Mouse (Mus musculus): ENCODE measurements around the gene Zfp819.
"Not testable (repeated sequence)": the region's sequence is repeated elsewhere in the genome, so short reads cannot be mapped to it uniquely, and the experiment has no call there.

Gene Zfp819

DNA sequence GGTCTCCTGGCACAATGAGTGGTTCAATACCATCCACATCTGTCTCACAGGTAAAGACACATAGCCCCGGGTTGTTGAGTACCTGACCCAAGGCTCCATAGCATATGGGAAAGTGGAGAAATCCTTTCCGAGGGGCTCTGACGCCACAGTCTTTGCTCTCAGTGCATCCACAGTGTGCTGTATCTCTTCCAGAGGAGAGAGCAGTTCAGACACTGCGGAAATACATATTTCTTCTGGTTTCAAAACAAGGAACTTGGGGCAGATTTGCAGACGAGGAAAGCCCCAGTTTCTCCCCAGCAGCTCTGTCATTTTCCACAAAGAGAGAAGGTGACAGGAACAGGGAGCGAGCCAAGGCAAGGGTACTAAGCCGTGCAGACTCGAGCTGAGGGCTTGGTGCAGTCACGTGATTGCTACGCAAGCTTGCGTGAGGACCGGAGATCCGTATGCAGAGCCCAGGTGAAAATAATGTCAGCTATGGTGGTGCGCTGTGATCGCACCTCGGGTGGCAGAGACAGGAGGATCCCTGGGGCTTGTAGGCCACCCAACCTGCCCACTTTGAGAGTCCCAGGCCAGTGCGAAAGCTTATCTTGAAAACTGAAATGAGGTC, 36.2 kb downstream of the Zfp819 start:
- no peak for DNase-seq (ENCODE audit: low spot score)

DNA sequence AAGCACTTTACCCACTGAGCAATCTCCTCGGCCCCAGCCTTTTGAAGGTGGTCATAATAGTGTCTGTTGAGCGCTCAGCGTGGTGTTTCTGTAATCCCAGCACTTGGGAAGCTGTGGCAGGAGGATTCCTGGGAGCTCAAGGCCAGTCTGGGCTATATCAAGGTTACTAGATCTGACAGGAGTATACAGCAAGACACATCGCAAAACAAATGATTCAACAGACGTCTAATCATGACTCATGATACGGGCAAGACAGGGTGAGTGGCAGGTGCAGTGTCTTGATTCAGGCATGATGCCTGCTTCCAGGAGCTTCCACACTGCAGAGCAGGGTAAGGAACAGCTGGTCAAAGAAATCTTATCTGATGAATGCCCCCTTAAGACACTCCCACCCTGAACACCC, 45.7 kb downstream of the Zfp819 start:
- no peak for DNase-seq (ENCODE audit: low spot score)

DNA sequence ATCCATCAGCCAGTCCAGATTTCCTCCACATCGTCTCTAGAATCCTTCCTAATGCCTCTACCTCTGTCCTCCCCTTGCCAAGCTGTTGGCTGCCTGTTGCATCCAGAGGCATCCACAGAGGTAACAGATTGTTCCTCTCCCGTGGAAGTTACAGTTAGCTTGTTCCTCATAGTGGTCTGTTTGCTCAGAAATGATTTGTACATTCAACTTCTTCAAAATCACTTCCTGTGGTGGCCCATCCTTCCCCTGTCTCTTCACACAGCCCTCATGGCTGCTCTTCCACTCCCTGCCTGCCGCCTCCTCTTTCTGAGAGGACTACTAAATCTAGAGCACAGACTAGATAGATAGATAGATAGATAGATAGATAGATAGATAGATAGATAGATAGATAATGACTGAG, 47.5 kb downstream of the Zfp819 start:
- DNase-seq (ENCODE audit: low spot score): no peak

DNA sequence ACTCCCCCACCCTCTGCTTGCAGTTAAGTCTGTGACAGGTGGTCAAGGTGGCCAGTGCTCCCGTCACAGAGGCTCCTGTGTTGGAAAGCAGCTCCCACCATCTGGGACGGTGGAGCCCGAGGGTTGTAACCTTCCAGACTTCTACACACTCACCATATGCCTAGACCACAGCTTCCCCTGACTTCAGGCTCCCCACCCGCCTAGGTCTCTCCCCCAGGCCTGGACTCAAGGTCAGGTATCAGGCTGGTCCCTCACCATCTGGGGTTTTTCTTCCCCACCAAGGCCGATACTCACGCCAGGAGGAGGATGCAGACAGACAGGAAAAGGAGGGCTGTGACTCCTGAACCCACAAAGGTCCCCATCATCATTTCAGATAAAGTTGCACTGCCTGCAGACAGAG, 49.3 kb downstream of the Zfp819 start:
- no peak for DNase-seq (ENCODE audit: low spot score)

DNA sequence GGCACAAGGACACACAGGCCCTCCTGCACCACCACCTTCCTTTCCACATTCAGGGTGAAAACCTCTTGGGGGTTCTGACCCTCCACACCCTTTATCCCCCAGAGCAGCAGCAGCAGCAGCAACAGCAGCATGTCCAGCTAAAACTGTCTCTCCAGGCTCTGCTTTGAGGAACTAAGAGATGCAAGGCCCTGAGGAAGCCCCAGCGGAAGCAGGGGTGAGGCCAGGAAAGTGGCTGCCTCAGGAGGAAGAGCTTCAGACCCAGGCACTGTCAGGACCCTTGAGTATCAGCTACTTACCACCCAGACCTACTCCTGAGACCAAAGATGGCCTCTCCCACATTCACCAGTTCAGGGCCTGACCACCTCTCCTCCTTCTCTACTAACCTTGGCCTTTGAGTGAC, 53.0 kb downstream of the Zfp819 start, which contains the start of gene Siglece:
TSS of gene Siglece (minus strand) at position 160 of the 400 bp plus-strand sequence.
- no peak for DNase-seq (ENCODE audit: low spot score)

DNA sequence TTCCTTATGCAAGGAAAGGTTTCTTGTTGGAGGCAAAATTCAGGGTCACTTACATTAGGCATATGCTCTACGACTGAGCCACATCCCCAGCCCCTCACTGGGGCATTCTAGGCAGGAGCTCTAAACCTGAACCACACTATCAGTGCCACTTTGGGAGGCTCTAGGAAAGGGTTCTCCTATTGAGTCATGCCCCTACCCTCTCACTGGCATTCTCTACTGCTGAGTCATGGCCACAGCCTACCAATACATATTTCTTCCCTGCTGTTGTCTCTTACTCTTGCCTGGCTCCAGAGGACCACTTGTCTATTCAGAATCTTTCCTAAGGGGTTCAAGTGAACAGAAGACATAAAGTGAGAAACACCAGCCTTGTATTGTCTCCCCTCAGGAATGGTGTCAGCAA, 55.8 kb downstream of the Zfp819 start:
- no peak for DNase-seq (ENCODE audit: low spot score)

- not testable (repeated sequence) for DNase-seq (ENCODE audit: low spot score)
Observed at GRCm38 (mm10) chr7:43667221-43667620, 60.3 kb downstream of the Zfp819 start.
